Mouse (Mus musculus) cerebellum, postnatal 36 days (tissue): ENCODE measurements at regions not wholly inside any gene's neighbourhood (a gene's known extent, or its start where the extent isn't known, plus 50 kb on each side); places are given as distances from the start of the nearest gene placed in this dataset.
"Not testable (repeated sequence)": the region's sequence is repeated elsewhere in the genome, so short reads cannot be mapped to it uniquely, and the experiment has no call there.

ENCODE experiments used
- DNase-seq, 2 experiments: peaks; one replicate each; pipeline ENCODE4 v3.0.0; 2021 to 2022; ENCODE audit warnings: mixed read lengths in 2 of 2

DNA sequence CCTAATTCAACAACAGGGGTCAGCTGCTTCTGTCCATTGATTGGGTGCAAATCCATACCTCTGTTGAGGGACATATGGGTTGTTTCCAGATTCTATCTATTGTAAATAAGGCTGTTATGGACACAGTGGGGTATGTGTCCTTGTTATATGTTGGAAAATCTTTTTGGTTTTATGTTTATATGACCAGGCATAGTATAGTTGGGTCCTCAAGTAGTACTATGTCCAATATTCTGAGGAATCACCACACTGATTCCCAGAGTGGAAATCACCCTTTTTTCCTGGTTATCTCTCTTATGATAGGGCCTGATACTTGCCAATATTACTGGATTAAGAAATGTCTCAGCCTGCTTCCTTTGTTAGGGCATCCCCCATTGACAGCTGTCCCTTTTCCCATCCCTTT lies 1471.0 kb downstream of the Kcnt2 start:
- DNase-seq, result no peak

DNA sequence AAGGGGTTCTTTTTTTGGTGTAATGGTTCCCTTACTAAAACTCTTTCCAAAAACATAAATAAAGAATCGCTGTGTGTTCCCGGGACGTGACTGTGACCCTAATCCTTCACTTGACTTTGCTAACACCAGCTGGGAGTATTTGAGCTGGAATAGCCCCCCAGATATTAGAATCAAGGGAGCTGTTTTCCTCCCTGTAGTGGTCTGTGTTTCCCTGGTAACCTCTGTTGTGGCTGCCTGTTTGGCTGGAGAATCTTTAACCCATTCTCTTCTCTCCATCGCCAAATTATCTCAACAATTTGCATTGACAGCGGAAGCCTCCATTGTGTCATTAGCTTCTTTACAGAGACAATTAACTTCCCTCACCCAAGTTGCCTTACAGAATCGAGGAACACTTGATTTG lies 1471.6 kb downstream of the Kcnt2 start:
- DNase-seq, result no peak

- DNase-seq, result no peak
These were observed 1495.3 kb downstream of the Kcnt2 start for GRCm38 (mm10) chr1:141741299-141741698.

- DNase-seq, result no peak
These were observed 1530.1 kb downstream of the Kcnt2 start for GRCm38 (mm10) chr1:141776059-141776458.

DNA sequence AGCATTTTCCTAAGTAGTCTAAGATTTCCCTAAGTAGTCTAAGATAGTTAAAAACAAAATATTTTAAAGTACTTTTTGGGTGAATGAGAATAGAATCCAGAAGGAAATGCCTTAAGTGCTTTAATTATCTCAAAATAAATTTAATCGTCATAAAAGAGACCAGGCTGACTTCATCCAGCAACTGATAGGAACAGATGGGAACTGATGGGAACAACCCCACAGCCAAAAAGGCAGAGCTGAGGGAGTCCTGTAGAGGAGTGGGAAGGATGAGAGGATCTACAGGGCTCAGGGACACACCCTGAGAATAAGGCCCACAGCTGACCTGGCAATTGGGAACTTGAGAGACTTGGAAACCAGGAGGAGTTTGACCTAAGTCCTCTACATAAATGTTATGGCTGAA lies 1537.4 kb downstream of the Kcnt2 start:
- no peak for DNase-seq

DNA sequence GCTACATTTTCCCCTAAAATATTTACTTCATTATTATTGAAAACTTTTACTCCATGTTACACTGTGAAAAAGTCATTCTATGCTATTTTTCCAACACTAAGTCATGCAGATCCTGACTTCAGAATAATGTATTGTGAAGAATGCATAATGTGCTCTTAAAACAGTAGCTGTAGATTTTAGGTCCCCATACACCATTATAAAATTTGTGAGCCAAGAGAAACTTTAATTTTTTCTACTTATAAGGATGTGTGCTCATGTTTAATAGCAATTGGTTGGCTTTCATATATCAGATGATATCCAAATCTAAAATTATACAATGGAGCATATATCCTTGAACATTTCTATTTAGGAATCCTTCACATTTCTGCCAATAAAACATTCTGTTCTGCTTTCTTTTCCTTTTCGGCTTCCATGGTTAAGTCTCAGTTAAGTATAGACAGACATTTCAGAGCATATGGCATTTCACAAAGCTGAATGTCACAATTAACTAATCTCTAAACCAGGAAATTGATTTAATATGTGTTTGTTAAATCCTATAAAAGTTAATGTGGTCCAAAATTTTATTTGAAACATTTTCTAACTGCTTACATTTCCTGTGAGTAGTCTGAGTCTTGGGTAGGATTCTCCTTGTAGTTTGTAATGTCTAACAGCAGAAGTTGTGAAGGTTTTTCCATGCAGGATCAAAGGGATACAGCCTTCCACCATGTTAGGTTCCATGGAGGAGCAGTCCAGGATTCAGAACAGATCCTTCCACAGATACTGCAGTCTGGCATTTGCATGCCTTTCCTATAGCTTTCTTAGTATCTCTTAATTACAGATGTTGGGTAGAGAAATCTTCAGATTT lies 1567.6 kb downstream of the Kcnt2 start:
- DNase-seq, result no peak

DNA sequence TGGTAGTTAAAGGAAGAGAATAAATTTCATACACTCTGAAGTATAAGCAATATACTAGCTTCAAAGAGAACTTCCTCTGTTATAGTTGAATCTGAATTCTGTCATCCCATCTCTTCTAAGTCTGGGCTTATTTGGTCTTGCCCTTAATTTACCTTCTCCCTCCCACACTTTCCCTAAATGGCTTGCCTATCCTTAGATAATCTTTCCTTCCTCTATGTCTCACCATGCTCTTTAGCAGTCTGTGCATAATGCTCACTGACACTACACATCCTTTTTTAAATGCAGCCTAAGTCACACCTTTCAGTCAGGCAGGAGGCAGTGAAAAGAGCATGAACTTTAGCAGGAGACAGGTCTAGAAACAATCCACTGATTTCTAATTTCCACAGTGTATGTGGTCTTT lies 1585.5 kb downstream of the Kcnt2 start:
- DNase-seq, result no peak

GRCm38 (mm10) chr1:141842547-141842946 lies 1596.6 kb downstream of the Kcnt2 start:
- no peak for DNase-seq

DNA sequence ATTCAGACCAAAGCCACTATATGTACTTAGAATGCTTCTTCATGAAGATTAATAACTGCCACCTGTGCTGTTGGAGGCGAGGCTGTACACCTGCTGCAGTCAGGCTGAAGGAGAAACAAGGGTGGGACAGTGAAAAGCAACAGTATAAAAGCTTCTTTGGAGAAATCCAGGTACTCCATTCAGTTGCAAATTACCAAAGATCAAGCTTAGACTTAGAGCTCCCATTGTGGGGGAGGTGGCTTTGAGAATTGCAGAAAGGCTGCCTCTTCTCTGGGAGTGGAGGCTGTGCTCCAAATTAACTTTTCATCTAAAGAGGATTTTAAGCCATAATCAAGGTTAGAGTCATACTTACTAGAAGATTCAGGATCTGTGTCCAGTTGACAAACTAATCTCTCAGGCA lies 1607.9 kb downstream of the Kcnt2 start:
- DNase-seq, result not testable (repeated sequence)

GRCm38 (mm10) chr1:141884356-141884755 lies 1638.4 kb downstream of the Kcnt2 start:
- no peak for DNase-seq

DNA sequence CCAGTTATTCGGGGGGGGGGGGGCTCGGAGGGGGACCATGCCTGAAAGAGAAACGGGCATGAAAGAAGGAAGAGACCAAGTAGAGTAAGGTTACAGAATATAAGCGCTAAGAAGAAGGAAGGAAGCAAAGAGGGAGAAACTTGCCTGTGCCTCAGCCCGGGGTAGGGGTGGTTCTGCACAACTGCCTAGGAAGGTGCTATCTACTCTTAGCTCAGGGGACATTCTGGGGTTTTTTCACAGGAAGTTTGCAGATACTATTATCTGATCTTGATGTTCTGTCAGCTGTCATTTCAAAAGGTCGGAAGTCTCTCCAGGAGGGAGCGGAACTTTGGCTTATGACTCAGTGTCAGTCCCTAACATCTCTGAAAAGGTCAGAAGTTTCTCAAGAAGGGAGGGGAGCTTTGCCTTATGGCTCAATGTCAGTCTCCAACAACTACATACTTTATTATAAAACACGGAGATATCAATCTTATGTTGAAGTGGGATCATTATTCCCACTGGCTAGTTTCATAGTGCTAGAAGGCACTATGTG lies 1652.0 kb downstream of the Kcnt2 start:
- no peak for DNase-seq

DNA sequence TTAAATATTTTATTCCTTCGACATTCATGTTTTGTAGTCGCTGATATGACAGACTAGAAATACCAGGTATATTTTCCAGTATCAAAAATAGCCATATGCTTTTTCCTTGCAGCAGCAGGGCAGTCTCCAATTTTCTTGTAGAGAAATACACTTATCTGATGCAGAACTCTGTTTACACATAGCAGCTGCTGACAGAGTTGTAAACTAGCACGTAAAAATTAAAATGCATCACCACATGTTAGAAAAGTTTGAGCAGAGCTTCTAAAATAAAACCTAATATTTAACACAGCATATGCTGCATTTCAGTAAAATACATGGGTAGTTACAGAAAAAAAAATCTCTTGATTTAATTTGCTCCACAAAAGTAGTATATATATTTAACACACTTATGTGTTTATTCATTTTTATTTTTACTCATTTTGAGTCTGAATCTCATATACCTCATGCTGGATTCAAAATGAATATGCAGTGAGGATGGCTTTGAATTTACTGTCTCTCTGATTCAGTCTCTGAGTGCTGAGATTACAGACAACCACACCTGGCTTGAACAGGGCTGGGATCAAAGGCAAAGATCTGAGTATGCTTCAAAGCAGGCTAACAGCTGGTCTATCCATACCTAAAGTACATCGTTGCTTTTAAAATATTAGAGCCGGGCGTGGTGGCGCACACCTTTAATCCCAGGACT lies 1665.9 kb downstream of the Kcnt2 start:
- DNase-seq, result no peak

DNA sequence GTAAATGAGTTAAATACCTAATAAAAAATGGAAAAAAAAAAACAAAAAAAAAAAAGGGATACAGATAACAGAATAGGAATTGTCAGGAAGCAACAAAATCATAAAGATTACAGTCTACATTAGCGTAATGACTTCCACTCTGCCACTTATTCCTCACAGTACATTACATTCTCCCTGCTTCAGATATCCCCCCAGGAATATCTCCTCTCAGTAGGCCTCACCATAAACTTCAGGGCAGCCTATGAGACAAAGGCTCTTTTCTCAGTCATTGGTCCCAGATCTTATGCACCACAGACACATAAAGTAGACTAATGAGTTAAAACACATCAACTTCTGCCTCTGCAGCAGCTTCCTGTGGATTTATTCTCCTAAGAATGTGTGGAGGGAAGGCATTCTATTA lies 1680.2 kb downstream of the Kcnt2 start:
- DNase-seq, result no peak

DNA sequence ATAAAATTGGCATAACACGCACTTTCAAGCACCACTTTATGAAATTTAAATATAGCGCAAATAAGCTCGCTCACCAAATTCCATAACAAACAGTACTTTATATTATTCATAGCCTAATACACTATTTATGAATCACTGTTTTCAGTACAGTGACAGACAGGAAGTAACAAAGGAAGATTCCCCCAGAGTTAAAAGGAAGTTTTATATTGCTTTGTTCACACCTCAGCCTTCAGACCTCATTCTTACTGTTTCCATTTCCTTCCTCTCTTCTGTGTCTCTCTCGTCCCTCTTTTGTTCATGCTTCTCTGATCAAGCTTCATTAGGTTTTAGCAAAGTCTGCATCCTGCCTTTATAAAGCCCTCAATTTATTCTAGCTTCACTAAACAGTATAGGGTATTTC lies 1680.8 kb downstream of the Kcnt2 start:
- DNase-seq, result no peak

GRCm38 (mm10) chr1:141948055-141948454 lies 1692.4 kb upstream of the B3galt2 start:
- no peak for DNase-seq

DNA sequence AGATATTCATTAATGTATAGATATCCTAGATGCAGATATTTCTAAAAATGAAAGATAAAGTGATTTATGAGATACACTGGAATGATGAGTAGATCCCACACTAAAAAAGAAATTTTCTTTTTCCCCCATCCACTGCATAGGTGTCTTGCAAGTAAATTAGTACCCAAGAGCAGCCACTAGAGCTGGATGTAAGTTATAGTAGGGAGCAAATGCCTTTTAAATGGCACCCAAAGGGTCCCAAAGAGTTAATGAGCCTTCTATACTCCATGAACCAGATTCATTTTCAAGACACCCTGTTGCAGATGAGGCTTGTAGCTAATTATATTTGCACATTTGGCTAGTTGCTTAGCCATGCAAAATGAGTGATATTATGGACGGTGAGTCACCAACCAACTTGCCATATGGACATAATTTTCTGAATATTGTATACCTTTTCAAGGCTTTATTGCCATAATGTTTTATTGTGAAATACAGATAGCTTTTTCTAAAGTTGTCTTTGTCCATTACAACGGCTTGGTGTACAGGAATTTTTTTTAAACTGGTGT lies 1686.1 kb upstream of the B3galt2 start:
- DNase-seq, result no peak

- peak; percentile 7 to 43 for DNase-seq
These were observed 1678.7 kb upstream of the B3galt2 start for GRCm38 (mm10) chr1:141961743-141962142.

- DNase-seq, result no peak
These were observed 1672.3 kb upstream of the B3galt2 start for GRCm38 (mm10) chr1:141968133-141968532.

DNA sequence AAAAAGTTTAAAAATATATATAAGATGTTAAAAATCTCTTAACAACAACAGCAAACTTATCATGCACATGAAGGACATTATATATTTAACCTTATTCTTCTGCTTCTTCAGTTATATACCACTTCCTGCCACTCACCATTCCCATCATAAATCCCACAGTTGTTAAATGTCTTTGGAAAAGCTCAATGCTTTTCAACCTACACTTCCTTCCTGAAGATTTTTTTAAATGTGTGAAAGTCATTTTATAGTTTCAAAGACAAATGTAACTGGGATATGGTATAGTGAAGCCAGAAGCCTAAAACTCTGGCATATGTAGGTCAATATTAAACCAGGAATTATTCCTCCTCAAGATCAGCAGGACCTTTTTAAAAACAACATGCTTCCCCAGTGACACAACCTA lies 1666.1 kb upstream of the B3galt2 start:
- DNase-seq, result no peak

GRCm38 (mm10) chr1:141999769-142000168 lies 1640.7 kb upstream of the B3galt2 start:
- no peak for DNase-seq

DNA sequence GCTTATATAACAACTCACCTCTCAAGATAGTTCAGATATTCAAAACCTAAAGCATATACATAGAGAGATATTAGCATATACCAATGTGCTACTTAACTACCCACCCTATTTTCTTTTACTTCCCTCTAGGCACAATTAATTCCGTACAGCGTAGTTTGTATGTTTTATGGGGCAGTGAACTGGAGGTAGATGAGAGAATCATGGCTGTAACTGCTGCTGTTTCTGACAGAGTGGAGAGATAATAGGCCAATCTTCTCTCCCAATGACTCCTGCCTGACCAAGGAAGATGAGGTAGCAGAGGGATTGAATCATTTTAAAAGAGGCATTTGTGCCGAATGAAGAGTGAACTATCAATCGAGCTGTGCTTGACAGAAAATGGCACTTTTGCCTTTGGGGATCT lies 1640.1 kb upstream of the B3galt2 start:
- DNase-seq, result no peak

DNA sequence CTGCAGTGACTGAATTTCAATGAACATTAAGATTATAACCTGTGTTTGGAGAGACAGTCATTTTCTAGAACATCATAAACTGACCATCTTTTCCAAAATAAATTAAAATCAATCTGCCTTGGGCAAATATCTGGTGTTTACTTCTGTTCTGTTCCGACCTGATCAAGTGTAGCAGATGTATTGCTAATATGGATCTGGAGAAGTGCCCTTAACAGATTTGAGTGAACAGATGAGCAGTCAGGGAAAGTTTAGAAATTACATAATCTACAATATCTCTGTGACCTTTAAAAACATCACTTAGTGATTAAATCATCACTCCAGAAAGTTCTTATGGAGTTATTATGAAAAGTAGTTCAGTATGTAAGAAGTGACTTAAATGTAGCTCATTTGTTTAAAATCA lies 1634.1 kb upstream of the B3galt2 start:
- no peak for DNase-seq

- DNase-seq, result no peak
These were observed 1597.7 kb upstream of the B3galt2 start for GRCm38 (mm10) chr1:142042751-142043150.

DNA sequence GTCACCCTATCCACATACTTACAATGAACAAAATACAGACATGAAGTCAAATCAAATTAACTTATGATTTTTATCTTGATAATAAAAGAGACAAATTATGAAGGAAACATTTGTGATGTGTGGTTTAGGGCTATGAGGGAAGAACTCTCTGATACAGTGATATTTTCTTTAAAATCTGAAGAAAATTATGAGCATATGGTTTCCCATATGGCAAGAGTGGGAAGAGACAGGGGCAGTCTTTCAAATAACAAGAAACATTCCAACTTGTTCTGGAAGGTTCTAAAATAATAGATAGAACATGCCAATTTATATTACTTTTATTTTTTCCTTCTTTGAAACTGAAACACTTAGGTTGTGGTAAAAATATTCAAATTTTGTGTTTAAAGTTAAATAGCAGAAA lies 1585.3 kb upstream of the B3galt2 start:
- DNase-seq, result no peak
